Mouse (Mus musculus) adrenal gland (tissue): ENCODE measurements around the gene Tmem246.

Source experiments
- intact Hi-C: fragments of 180-260 bp; cut with DNase I; formaldehyde crosslinking; loops from one replicate; pipeline ENCODE4 v1.15.1; 2025

Tmem246 gene

GRCm38 (mm10) chr4:49583965-49584831, 13.5 kb downstream of the Tmem246 start:
- intact Hi-C loops = loop anchor here (5.0 kb wide), 1 partner anchor 33 kb away; no protein-coding TSS in a partner anchor

- intact Hi-C loops = loop anchor here (5.0 kb wide), 1 partner anchor 36 kb away; no protein-coding TSS in a partner anchor
Measured at GRCm38 (mm10) chr4:49581256-49581655, 16.4 kb downstream of the Tmem246 start.

GRCm38 (mm10) chr4:49572194-49572593, 25.5 kb downstream of the Tmem246 start:
- intact Hi-C loops = no loop called here

- intact Hi-C loops = loop anchor here (1.0 kb wide), 1 partner anchor 58 kb away; no protein-coding TSS in a partner anchor
Measured at GRCm38 (mm10) chr4:49567613-49568012, 30.1 kb downstream of the Tmem246 start.

GRCm38 (mm10) chr4:49559915-49560772, 37.5 kb downstream of the Tmem246 start:
- intact Hi-C loops = no loop called here

- intact Hi-C loops = no loop called here
Measured at GRCm38 (mm10) chr4:49558181-49558580, 39.5 kb downstream of the Tmem246 start.

GRCm38 (mm10) chr4:49557375-49557774, 40.3 kb downstream of the Tmem246 start:
- intact Hi-C loops = no loop called here

- intact Hi-C loops = no loop called here
Measured at GRCm38 (mm10) chr4:49553380-49553779, 44.3 kb downstream of the Tmem246 start.

GRCm38 (mm10) chr4:49549383-49549782, 48.3 kb downstream of the Tmem246 start, which contains the start of gene Aldob:
Gene Aldob, minus strand, starts transcription at chr4:49549546.
- intact Hi-C loops = no loop called here

GRCm38 (mm10) chr4:49547544-49548219, 50.0 kb downstream of the Tmem246 start:
- intact Hi-C loops = no loop called here

GRCm38 (mm10) chr4:49546873-49547543, 50.7 kb downstream of the Tmem246 start:
- intact Hi-C loops = no loop called here

- intact Hi-C loops = no loop called here
Measured at GRCm38 (mm10) chr4:49546026-49546425, 51.6 kb downstream of the Tmem246 start.

GRCm38 (mm10) chr4:49540966-49541365, 56.7 kb downstream of the Tmem246 start:
- intact Hi-C loops = no loop called here

- intact Hi-C loops = no loop called here
Measured at GRCm38 (mm10) chr4:49539665-49540064, 58.0 kb downstream of the Tmem246 start.

GRCm38 (mm10) chr4:49536671-49537070, 61.0 kb downstream of the Tmem246 start:
- intact Hi-C loops = no loop called here

GRCm38 (mm10) chr4:49535675-49536294, 61.9 kb downstream of the Tmem246 start:
- intact Hi-C loops = no loop called here

- intact Hi-C loops = no loop called here
Measured at GRCm38 (mm10) chr4:49535036-49535435, 62.6 kb downstream of the Tmem246 start.
